Mouse (Mus musculus) spleen, postnatal 4 days (tissue): ENCODE measurements around the gene Mink1.
A peak's percentile ranks its signal among the peaks of the same experiment; 100 is the strongest.

ENCODE experiments used
- DNase-seq, 2 experiments: peaks; one replicate each; pipeline ENCODE4 v3.0.0; 2022; ENCODE audit warnings: low spot score in 2 of 2

The Mink1 gene

GRCm38 (mm10) chr11:70635601-70636000 lies 72.9 kb downstream of the Mink1 start:
- DNase-seq: no peak

GRCm38 (mm10) chr11:70637764-70638163 lies 75.1 kb downstream of the Mink1 start:
- no peak for DNase-seq

- DNase-seq: no peak
Measured at GRCm38 (mm10) chr11:70638293-70638692, 75.6 kb downstream of the Mink1 start.

- peak in 1 of 2 experiments; percentile 62 for DNase-seq
Measured at GRCm38 (mm10) chr11:70638714-70639278, 76.1 kb downstream of the Mink1 start, which contains the start of gene Gp1ba. Gene Gp1ba, plus strand, starts transcription at chr11:70639122.

GRCm38 (mm10) chr11:70639976-70640375 lies 77.3 kb downstream of the Mink1 start:
- DNase-seq: no peak

GRCm38 (mm10) chr11:70641241-70641640 lies 78.6 kb downstream of the Mink1 start:
- peak in 1 of 2 experiments; percentile 58 for DNase-seq

- DNase-seq: no peak
Measured at GRCm38 (mm10) chr11:70643051-70643450, 80.4 kb downstream of the Mink1 start.

GRCm38 (mm10) chr11:70644564-70645103 lies 82.0 kb downstream of the Mink1 start:
- peak in 1 of 2 experiments; percentile 58 for DNase-seq

- DNase-seq: peak in 1 of 2 experiments; percentile 64
Measured at GRCm38 (mm10) chr11:70645461-70646258, 83.0 kb downstream of the Mink1 start.

GRCm38 (mm10) chr11:70646259-70646555 lies 83.5 kb downstream of the Mink1 start:
- no peak for DNase-seq

GRCm38 (mm10) chr11:70646691-70647650 lies 84.3 kb downstream of the Mink1 start, which contains the start of the genes Rnf167 and Slc25a11:
Gene Rnf167, plus strand, starts transcription at chr11:70647235.
Gene Slc25a11, minus strand, starts transcription at chr11:70647479.
- DNase-seq: peak; percentile 96 to 97

- peak; percentile 62 to 86 for DNase-seq
Measured at GRCm38 (mm10) chr11:70647716-70648420, 85.2 kb downstream of the Mink1 start.

GRCm38 (mm10) chr11:70648512-70648911 lies 85.8 kb downstream of the Mink1 start:
- no peak for DNase-seq

GRCm38 (mm10) chr11:70649185-70649734 lies 86.6 kb downstream of the Mink1 start:
- DNase-seq: no peak

GRCm38 (mm10) chr11:70650322-70651175 lies 87.9 kb downstream of the Mink1 start:
- no peak for DNase-seq

- DNase-seq: no peak
Measured at GRCm38 (mm10) chr11:70651391-70651790, 88.7 kb downstream of the Mink1 start.

- DNase-seq: no peak
Measured at GRCm38 (mm10) chr11:70652029-70652883, 89.6 kb downstream of the Mink1 start.

GRCm38 (mm10) chr11:70652884-70653344 lies 90.2 kb downstream of the Mink1 start:
- DNase-seq: peak in 1 of 2 experiments; percentile 72
